Mouse (Mus musculus) spleen, postnatal 4 days (tissue): ENCODE results near the gene Col6a2.

Experiments
- DNase-seq, 2 experiments: peaks; one replicate each; pipeline ENCODE4 v3.0.0; 2022; ENCODE audit warnings: low spot score in 2 of 2

The Col6a2 gene

GRCm38 (mm10) chr10:76622928-76623680 is at the start of gene Col6a2:
Gene Col6a2, minus strand, starts transcription at chr10:76623630.
- DNase-seq, result peak; percentile 57 to 80

- DNase-seq, result peak in 1 of 2 experiments; percentile 38
Observed at GRCm38 (mm10) chr10:76671939-76672338, 48.5 kb upstream of the Col6a2 start.

- DNase-seq, result peak in 1 of 2 experiments; percentile 41
Observed at GRCm38 (mm10) chr10:76668947-76669284, 45.5 kb upstream of the Col6a2 start.

GRCm38 (mm10) chr10:76668261-76668946 is 45.0 kb upstream of the Col6a2 start:
- peak in 1 of 2 experiments; percentile 47 for DNase-seq

- DNase-seq, result peak in 1 of 2 experiments; percentile 13
Observed at GRCm38 (mm10) chr10:76667197-76667805, 43.9 kb upstream of the Col6a2 start.

GRCm38 (mm10) chr10:76665551-76665950 is 42.1 kb upstream of the Col6a2 start:
- DNase-seq, result peak in 1 of 2 experiments; percentile 45

- peak in 1 of 2 experiments; percentile 49 for DNase-seq
Observed at GRCm38 (mm10) chr10:76664156-76665115, 41.0 kb upstream of the Col6a2 start.

GRCm38 (mm10) chr10:76653345-76654336 is 30.2 kb upstream of the Col6a2 start:
- no peak for DNase-seq

- no peak for DNase-seq
Observed at GRCm38 (mm10) chr10:76650662-76651342, 27.4 kb upstream of the Col6a2 start.

GRCm38 (mm10) chr10:76648738-76649137 is 25.3 kb upstream of the Col6a2 start:
- DNase-seq, result no peak

GRCm38 (mm10) chr10:76647390-76647789 is 24.0 kb upstream of the Col6a2 start:
- no peak for DNase-seq

- no peak for DNase-seq
Observed at GRCm38 (mm10) chr10:76645686-76646085, 22.3 kb upstream of the Col6a2 start.

- peak in 1 of 2 experiments; percentile 18 for DNase-seq
Observed at GRCm38 (mm10) chr10:76645066-76645465, 21.6 kb upstream of the Col6a2 start.

- DNase-seq, result peak; percentile 7 to 45
Observed at GRCm38 (mm10) chr10:76643999-76644398, 20.6 kb upstream of the Col6a2 start.

- DNase-seq, result peak in 1 of 2 experiments; percentile 47
Observed at GRCm38 (mm10) chr10:76643446-76643845, 20.0 kb upstream of the Col6a2 start.

- DNase-seq, result peak in 1 of 2 experiments; percentile 45
Observed at GRCm38 (mm10) chr10:76642628-76643434, 19.4 kb upstream of the Col6a2 start.

- DNase-seq, result peak in 1 of 2 experiments; percentile 52
Observed at GRCm38 (mm10) chr10:76641894-76642627, 18.6 kb upstream of the Col6a2 start.

GRCm38 (mm10) chr10:76639952-76640351 is 16.5 kb upstream of the Col6a2 start:
- DNase-seq, result peak in 1 of 2 experiments; percentile 23
